Mouse (Mus musculus) frontal cortex, postnatal 25 days (tissue): Measurements from ENCODE around the gene Col4a2.
A peak's percentile ranks its signal among the peaks of the same experiment; 100 is the strongest.

ENCODE experiments used
- DNase-seq, 2 experiments: peaks; one replicate each; pipeline ENCODE4 v3.0.0; 2022; ENCODE audit warnings: low spot score in 2 of 2

The Col4a2 gene

GRCm38 (mm10) chr8:11382933-11383332 lies 70.3 kb downstream of the Col4a2 start:
- no peak for DNase-seq

GRCm38 (mm10) chr8:11383379-11383778 lies 70.8 kb downstream of the Col4a2 start:
- DNase-seq = no peak

GRCm38 (mm10) chr8:11384841-11385240 lies 72.2 kb downstream of the Col4a2 start:
- no peak for DNase-seq

- no peak for DNase-seq
These were observed 72.8 kb downstream of the Col4a2 start for GRCm38 (mm10) chr8:11385272-11385905.

- no peak for DNase-seq
These were observed 74.7 kb downstream of the Col4a2 start for GRCm38 (mm10) chr8:11387282-11387681.

GRCm38 (mm10) chr8:11389275-11390050 lies 76.9 kb downstream of the Col4a2 start:
- no peak for DNase-seq

GRCm38 (mm10) chr8:11392739-11393138 lies 80.1 kb downstream of the Col4a2 start:
- peak; percentile 48 to 54 for DNase-seq

GRCm38 (mm10) chr8:11393161-11393560 lies 80.6 kb downstream of the Col4a2 start:
- DNase-seq = no peak

GRCm38 (mm10) chr8:11393607-11394006 lies 81.0 kb downstream of the Col4a2 start:
- DNase-seq = no peak

- DNase-seq = no peak
These were observed 82.2 kb downstream of the Col4a2 start for GRCm38 (mm10) chr8:11394773-11395172.

- no peak for DNase-seq
These were observed 83.0 kb downstream of the Col4a2 start for GRCm38 (mm10) chr8:11395601-11396000.

GRCm38 (mm10) chr8:11396111-11396510 lies 83.5 kb downstream of the Col4a2 start:
- no peak for DNase-seq

- DNase-seq = no peak
These were observed 84.5 kb downstream of the Col4a2 start for GRCm38 (mm10) chr8:11397126-11397525.

GRCm38 (mm10) chr8:11399706-11400105 lies 87.1 kb downstream of the Col4a2 start:
- DNase-seq = no peak

GRCm38 (mm10) chr8:11400244-11400643 lies 87.6 kb downstream of the Col4a2 start:
- DNase-seq = no peak

- no peak for DNase-seq
These were observed 88.6 kb downstream of the Col4a2 start for GRCm38 (mm10) chr8:11401183-11401582.

- no peak for DNase-seq
These were observed 89.6 kb downstream of the Col4a2 start for GRCm38 (mm10) chr8:11402220-11402619.

GRCm38 (mm10) chr8:11403813-11404212 lies 91.2 kb downstream of the Col4a2 start:
- no peak for DNase-seq

- DNase-seq = no peak
These were observed 92.0 kb downstream of the Col4a2 start for GRCm38 (mm10) chr8:11404614-11405013.

GRCm38 (mm10) chr8:11405722-11406481 lies 93.3 kb downstream of the Col4a2 start:
- no peak for DNase-seq

GRCm38 (mm10) chr8:11411504-11412124 lies 99.0 kb downstream of the Col4a2 start:
- no peak for DNase-seq

- DNase-seq = no peak
These were observed 99.8 kb downstream of the Col4a2 start for GRCm38 (mm10) chr8:11412450-11412849.
